Mouse (Mus musculus) ES-E14 (cell line): ENCODE results near the gene Tns3.

Experiments
- CHD2 ChIP-seq: IDR thresholded peaks from 2 replicates; pipeline ENCODE4 v1.6.1; 2014; ENCODE audit warnings: mild to moderate bottlenecking, low read depth, low read length, inconsistent platforms
- HCFC1 ChIP-seq: IDR thresholded peaks from 2 replicates; pipeline ENCODE4 v1.6.1; 2012; ENCODE audit warnings: low read length, inconsistent platforms, borderline replicate concordance; ENCODE audit not compliant: insufficient read depth
- ZC3H11A ChIP-seq: IDR thresholded peaks from 2 replicates; pipeline ENCODE4 v1.6.1; 2012; ENCODE audit warnings: low read depth, mild to moderate bottlenecking, inconsistent platforms, low read length, borderline replicate concordance
- ZNF384 ChIP-seq: IDR thresholded peaks from 2 replicates; pipeline ENCODE4 v1.6.1; 2012; ENCODE audit warnings: low read depth, low read length, inconsistent platforms

GRCm38 (mm10) chr11:8503735-8504134 is 160.6 kb downstream of the Tns3 start:
- TF ChIP-seq ZC3H11A (no peak), HCFC1 (no peak), CHD2 (no peak), ZNF384 (no peak)
